Mouse (Mus musculus) liver, embryonic 13.5 days (tissue): ENCODE measurements around the gene Ccn1. TPM values are rescaled to one million over a fixed set of nuclear protein-coding genes. Genes with fewer than 3 reads are reported as not detected.

Source experiments
- ATAC-seq: fragments of 200-750 bp; cut with Nextera tagmentation; 2 replicates; pipeline ENCODE4 v1.8.0; 2017; ENCODE audit warnings: low read depth, mild to moderate bottlenecking, moderate number of reproducible peaks, moderate library complexity
- DNase-seq: peaks from one replicate; pipeline ENCODE4 v3.0.0; 2022
- H3K27ac ChIP-seq: fragments of 300-500 bp; sonication (generic); 2 replicates; pipeline ENCODE4 v1.5.1; 2015; ENCODE audit warnings: moderate library complexity, mild to moderate bottlenecking, inconsistent platforms
- H3K27me3 ChIP-seq: fragments of 300-500 bp; sonication (generic); 2 replicates; pipeline ENCODE4 v1.6.1; 2015; ENCODE audit warnings: mild to moderate bottlenecking, inconsistent platforms
- H3K36me3 ChIP-seq: fragments of 300-500 bp; sonication (generic); 2 replicates; pipeline ENCODE4 v1.6.1; 2015; ENCODE audit warnings: mild to moderate bottlenecking, inconsistent platforms
- H3K4me1 ChIP-seq: fragments of 300-500 bp; sonication (generic); replicated peaks from 2 replicates; pipeline ENCODE4 v1.6.1; 2015; ENCODE audit warnings: inconsistent platforms
- H3K4me2 ChIP-seq: fragments of 300-500 bp; sonication (generic); 2 replicates; pipeline ENCODE4 v1.6.1; 2015; ENCODE audit warnings: inconsistent platforms, mild to moderate bottlenecking, moderate library complexity
- H3K4me3 ChIP-seq: fragments of 300-500 bp; sonication (generic); replicated peaks from 2 replicates; pipeline ENCODE4 v1.5.1; 2015; ENCODE audit warnings: mild to moderate bottlenecking, inconsistent platforms
- H3K9ac ChIP-seq: fragments of 300-500 bp; sonication (generic); 2 replicates; pipeline ENCODE4 v1.6.1; 2015; ENCODE audit warnings: mild to moderate bottlenecking, inconsistent platforms
- H3K9me3 ChIP-seq: fragments of 300-500 bp; sonication (generic); replicated peaks from 2 replicates; pipeline ENCODE4 v1.6.1; 2016; ENCODE audit warnings: inconsistent platforms
- WGBS: fragments of 180-500 bp; shearing (Covaris S2); methylation state at CpG from one replicate; pipeline ENCODE4 v1.1.7; 2015; ENCODE audit not compliant: insufficient replicate concordance; 5-methylcytosine and 5-hydroxymethylcytosine counted together
- polyA plus RNA-seq: library from polyadenylated mRNA; unstranded; fragments of >200 nt; fragmentation: Nextera tagmentation; extraction: Ambion mirVana; gene quantifications from 2 replicates; pipeline ENCODE4 v1.2.1, GENCODE M21; 2015

The Ccn1 gene
- 6.3 and 7.5 TPM in 2 replicates for polyA plus RNA-seq

GRCm38 (mm10) chr3:145649852-145650202 lies at the start of gene Ccn1:
Gene Ccn1 (minus strand): TSS chr3:145649981.
- H3K27ac ChIP-seq, result peak within 1 kb of the TSS; percentile 39; the same call in 1 of the 2 replicates

DNA sequence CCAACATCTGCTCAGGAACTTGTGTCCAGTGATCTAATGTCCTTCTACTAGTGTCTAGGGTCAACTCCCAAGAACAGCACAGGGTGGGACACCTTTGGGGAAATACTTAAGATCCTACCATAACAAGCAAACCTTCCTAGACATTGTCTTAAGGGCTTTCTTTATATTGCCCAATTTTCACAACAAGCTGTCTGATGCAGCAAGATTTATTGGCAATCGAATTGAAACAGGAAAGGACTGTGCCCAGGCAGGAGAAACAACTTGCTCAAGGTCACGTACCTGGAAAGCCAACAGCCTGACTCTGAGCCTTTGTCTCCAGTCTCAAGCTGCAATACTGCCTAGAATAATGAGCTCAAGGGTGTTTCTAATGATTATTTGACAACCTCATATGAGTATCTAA lies 43.6 kb upstream of the Ccn1 start:
- H3K4me2 ChIP-seq, result no peak overlapping the region
- no peaks in the 10 kb centered on the region for H3K9me3 ChIP-seq
- WGBS, result 67% methylated on average over 2 of the region's 2 CpGs
- DNase-seq, result no peak
- no peaks in the 10 kb centered on the region for H3K4me1 ChIP-seq
- ATAC-seq, result no peak
- H3K4me3 ChIP-seq, result no peak overlapping the region
- no peak overlapping the region for H3K27ac ChIP-seq
- H3K9ac ChIP-seq, result no peak overlapping the region
- no peaks in the 10 kb centered on the region for H3K36me3 ChIP-seq
- no peaks in the 10 kb centered on the region for H3K27me3 ChIP-seq

More at GRCm38 (mm10) chr3:145649852-145650202, at the start of gene Ccn1:
- WGBS, result 0% methylated on average over 28 of the region's 29 CpGs
- peak within 1 kb of the TSS; percentile 61 for H3K9ac ChIP-seq
- ATAC-seq, result peak; percentile 32; the same call in 1 of the 2 replicates
- H3K27me3 ChIP-seq, result peaks cover 74% of the 10 kb centered on the region
- peak within 1 kb of the TSS; percentile 55 for H3K4me3 ChIP-seq
- H3K9me3 ChIP-seq, result no peaks in the 10 kb centered on the region
- H3K36me3 ChIP-seq, result no peaks in the 10 kb centered on the region
- peaks cover 18% of the 10 kb centered on the region for H3K4me1 ChIP-seq
- peak within 1 kb of the TSS; percentile 52 for H3K4me2 ChIP-seq
- DNase-seq, result no peak

DNA sequence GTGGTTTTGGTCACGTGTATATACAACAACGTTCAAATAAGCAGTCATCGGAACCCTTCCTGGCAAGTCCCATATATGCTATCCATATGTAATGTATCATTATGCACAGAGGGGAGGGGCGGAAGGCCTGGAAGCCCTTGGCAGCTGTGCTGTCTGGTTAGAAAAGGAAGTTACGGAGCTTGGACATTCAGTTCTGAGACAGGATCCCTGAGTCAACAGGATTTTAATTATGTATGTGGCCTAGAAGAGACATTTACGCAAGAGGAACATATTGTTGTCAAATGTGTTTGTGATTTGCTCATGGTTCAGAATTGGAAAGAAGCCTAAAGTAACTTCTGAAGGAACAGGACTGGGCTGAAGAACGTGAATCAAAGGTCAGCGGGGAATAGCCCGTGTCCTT lies 42.3 kb upstream of the Ccn1 start:
- Histone ChIP-seq H3K9ac (no peak overlapping the region), H3K9me3 (no peaks in the 10 kb centered on the region), H3K27me3 (no peaks in the 10 kb centered on the region), H3K4me2 (no peak overlapping the region), H3K4me1 (no peaks in the 10 kb centered on the region), H3K27ac (no peak overlapping the region), H3K4me3 (no peak overlapping the region), H3K36me3 (no peaks in the 10 kb centered on the region)
- 75% methylated on average over 9 of the region's 9 CpGs for WGBS
- ATAC-seq, result no peak
- no peak for DNase-seq

GRCm38 (mm10) chr3:145691415-145691814 lies 41.6 kb upstream of the Ccn1 start:
- Histone ChIP-seq H3K4me2 (no peak overlapping the region), H3K4me1 (no peaks in the 10 kb centered on the region), H3K9me3 (no peaks in the 10 kb centered on the region), H3K4me3 (no peak overlapping the region), H3K27ac (no peak overlapping the region), H3K9ac (no peak overlapping the region), H3K27me3 (no peaks in the 10 kb centered on the region), H3K36me3 (no peaks in the 10 kb centered on the region)
- WGBS, result 65% methylated on average over 7 of the region's 7 CpGs
- no peak for ATAC-seq
- no peak for DNase-seq

- Histone ChIP-seq H3K4me3 (no peak overlapping the region), H3K36me3 (no peaks in the 10 kb centered on the region), H3K27me3 (no peaks in the 10 kb centered on the region), H3K9ac (no peak overlapping the region), H3K9me3 (no peaks in the 10 kb centered on the region), H3K4me1 (peaks cover 9% of the 10 kb centered on the region; the same call in 1 of the 2 replicates), H3K27ac (no peak overlapping the region), H3K4me2 (no peak overlapping the region)
- no peak for DNase-seq
- ATAC-seq, result no peak
- WGBS, result 72% methylated on average over 9 of the region's 9 CpGs
Measured at GRCm38 (mm10) chr3:145689271-145689670, 39.5 kb upstream of the Ccn1 start.

GRCm38 (mm10) chr3:145687836-145688235 lies 38.1 kb upstream of the Ccn1 start:
- ATAC-seq (no peak), DNase-seq (no peak)
- no peaks in the 10 kb centered on the region for H3K27me3 ChIP-seq
- peaks cover 9% of the 10 kb centered on the region; the same call in 1 of the 2 replicates for H3K4me1 ChIP-seq
- no peaks in the 10 kb centered on the region for H3K36me3 ChIP-seq
- H3K4me3 ChIP-seq, result no peak overlapping the region
- no peak overlapping the region for H3K9ac ChIP-seq
- no peak overlapping the region for H3K27ac ChIP-seq
- no peak overlapping the region for H3K4me2 ChIP-seq
- 53% methylated on average over 5 of the region's 5 CpGs for WGBS
- no peaks in the 10 kb centered on the region for H3K9me3 ChIP-seq

DNA sequence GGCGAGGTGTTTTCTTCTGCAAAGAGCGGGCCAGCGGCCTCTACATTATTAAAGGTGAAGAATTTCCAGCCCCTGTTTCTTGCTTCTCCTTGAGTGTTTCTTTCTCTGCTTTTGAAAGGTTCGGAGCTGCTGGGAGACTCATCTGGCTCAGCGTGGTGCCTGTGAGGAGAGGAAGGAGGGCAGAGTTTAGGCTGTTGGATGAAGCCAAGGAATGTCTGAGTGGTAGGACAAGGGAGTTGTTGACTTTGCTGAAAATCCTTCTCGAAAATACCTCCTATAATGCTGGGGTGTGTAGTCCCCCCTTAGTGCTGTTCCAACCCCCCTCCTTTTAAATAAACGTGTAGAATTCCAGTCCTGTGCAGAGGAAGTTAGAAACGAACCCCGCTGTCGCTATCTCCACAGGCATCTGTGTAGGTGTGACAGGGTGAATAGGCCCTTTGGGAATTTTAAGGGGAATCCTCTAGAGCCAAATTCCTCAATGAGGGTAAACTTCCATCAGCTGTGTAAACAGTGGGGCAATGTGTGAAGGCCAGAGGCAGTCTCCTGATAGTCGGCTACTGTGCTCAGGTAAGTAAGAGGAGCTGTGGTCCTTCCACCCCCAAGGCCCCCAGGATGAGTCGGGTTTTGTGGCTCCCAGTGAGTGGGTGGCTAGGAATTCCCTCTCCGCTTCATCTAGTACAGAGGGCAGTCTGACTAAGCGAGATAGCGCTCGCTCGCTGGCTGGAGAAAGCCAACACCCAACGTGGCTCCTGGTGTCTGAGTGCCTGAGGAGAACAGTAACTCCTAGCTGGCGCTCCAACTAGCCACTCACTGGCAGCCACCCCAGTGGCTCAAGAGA lies 35.0 kb upstream of the Ccn1 start:
- DNase-seq, result no peak
- no peaks in the 10 kb centered on the region for H3K36me3 ChIP-seq
- peaks cover 9% of the 10 kb centered on the region; the same call in 1 of the 2 replicates for H3K4me1 ChIP-seq
- H3K27ac ChIP-seq, result no peak overlapping the region
- H3K4me2 ChIP-seq, result no peak overlapping the region
- H3K9ac ChIP-seq, result no peak overlapping the region
- H3K9me3 ChIP-seq, result no peaks in the 10 kb centered on the region
- H3K4me3 ChIP-seq, result no peak overlapping the region
- peak; percentile 61 for ATAC-seq
- H3K27me3 ChIP-seq, result no peaks in the 10 kb centered on the region
- WGBS, result 32% methylated on average over 19 of the region's 19 CpGs

DNA sequence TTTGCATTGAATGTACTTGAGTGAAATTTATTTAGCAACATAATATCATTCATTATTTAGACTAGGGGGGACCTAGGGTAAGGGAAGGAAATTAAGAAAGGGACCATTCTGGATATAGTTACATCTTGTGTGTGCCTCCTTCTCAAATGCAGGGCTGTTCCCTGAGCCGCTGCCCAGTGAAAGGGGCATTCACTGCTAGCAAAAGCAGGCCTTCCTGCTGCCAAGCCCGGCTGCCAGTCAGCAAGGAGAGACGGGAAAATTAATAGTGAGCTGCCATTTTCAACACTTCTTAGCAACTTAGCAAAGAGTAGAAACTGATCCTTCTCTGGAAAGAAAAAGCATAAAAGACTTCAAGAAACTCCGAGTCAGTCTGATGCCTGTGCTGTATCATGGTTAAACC lies 34.4 kb upstream of the Ccn1 start:
- Histone ChIP-seq H3K27ac (no peak overlapping the region), H3K4me1 (peaks cover 9% of the 10 kb centered on the region; the same call in 1 of the 2 replicates), H3K4me3 (no peak overlapping the region), H3K36me3 (no peaks in the 10 kb centered on the region), H3K9me3 (no peaks in the 10 kb centered on the region), H3K9ac (no peak overlapping the region), H3K4me2 (no peak overlapping the region), H3K27me3 (no peaks in the 10 kb centered on the region)
- ATAC-seq, result no peak
- DNase-seq, result no peak
- 57% methylated on average over 4 of the region's 4 CpGs for WGBS

GRCm38 (mm10) chr3:145681348-145681935 lies 31.7 kb upstream of the Ccn1 start:
- Histone ChIP-seq H3K9me3 (no peaks in the 10 kb centered on the region), H3K4me1 (peaks cover 9% of the 10 kb centered on the region; the same call in 1 of the 2 replicates), H3K4me2 (no peak overlapping the region), H3K4me3 (no peak overlapping the region), H3K36me3 (no peaks in the 10 kb centered on the region), H3K27ac (no peak overlapping the region), H3K27me3 (no peaks in the 10 kb centered on the region), H3K9ac (no peak overlapping the region)
- WGBS, result 77% methylated on average over 10 of the region's 10 CpGs
- DNase-seq (no peak), ATAC-seq (no peak)

DNA sequence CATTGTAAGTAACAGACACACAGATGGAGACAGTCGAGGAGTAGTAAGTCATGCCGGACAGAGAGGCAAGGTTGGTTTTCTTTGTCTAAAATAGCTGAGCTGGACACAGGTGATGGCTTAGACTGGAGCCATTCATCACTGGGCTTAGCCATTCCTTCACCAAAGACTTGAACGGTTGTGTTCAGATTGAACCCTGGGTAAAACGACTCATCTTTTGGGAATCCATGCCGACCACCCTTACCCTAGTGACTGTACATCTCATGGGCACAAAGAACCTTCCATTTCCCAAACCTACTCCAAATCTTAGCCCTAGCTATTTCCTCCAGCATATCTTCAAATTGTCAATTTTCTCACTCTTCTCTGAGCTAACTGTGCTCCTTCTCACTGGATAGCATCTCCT lies 30.9 kb upstream of the Ccn1 start:
- H3K27me3 ChIP-seq, result no peaks in the 10 kb centered on the region
- no peaks in the 10 kb centered on the region for H3K36me3 ChIP-seq
- WGBS, result 73% methylated on average over 5 of the region's 5 CpGs
- no peak overlapping the region for H3K4me2 ChIP-seq
- H3K9me3 ChIP-seq, result no peaks in the 10 kb centered on the region
- H3K27ac ChIP-seq, result no peak overlapping the region
- no peak for DNase-seq
- no peak for ATAC-seq
- H3K4me1 ChIP-seq, result peaks cover 9% of the 10 kb centered on the region; the same call in 1 of the 2 replicates
- H3K4me3 ChIP-seq, result no peak overlapping the region
- no peak overlapping the region for H3K9ac ChIP-seq

DNA sequence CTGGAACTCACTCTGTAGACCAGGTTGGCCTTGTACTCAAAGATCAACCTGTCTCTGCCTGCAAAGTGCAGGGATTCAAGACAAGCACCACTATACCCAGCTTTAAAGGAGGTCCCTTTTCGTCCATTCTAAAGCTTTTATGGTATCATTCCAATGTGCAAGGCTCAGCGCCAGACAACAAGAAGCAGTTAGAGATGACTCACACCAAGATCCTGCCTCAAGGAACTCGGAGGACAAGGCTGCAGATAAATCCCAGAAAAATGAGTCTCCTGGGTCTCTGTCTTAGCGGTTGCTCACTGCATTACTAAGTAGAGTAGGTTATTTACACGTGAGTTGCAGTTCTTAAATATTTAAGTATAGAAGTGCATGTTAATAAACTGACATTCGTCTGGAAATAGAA lies 26.4 kb upstream of the Ccn1 start:
- no peaks in the 10 kb centered on the region for H3K9me3 ChIP-seq
- no peaks in the 10 kb centered on the region for H3K36me3 ChIP-seq
- H3K27me3 ChIP-seq, result no peaks in the 10 kb centered on the region
- WGBS, result 57% methylated on average over 6 of the region's 6 CpGs
- no peaks in the 10 kb centered on the region for H3K4me1 ChIP-seq
- no peak overlapping the region for H3K9ac ChIP-seq
- no peak for ATAC-seq
- H3K4me3 ChIP-seq, result no peak overlapping the region
- DNase-seq, result no peak
- H3K4me2 ChIP-seq, result no peak overlapping the region
- no peak overlapping the region for H3K27ac ChIP-seq
